Mouse (Mus musculus) olfactory bulb, adult 2 months (tissue): ENCODE data around the gene Pikfyve.

ENCODE experiments used
- CTCF ChIP-seq: fragments of 200-500 bp; IDR thresholded peaks from 2 replicates; pipeline ENCODE4 v1.5.1; 2012; ENCODE audit warnings: low read depth, mild to moderate bottlenecking, low read length, moderate library complexity; ENCODE audit not compliant: insufficient read depth
- POLR2A ChIP-seq: fragments of 200-500 bp; IDR thresholded peaks from 2 replicates; pipeline ENCODE4 v1.6.1; 2012; ENCODE audit warnings: mild to moderate bottlenecking, low read depth, low read length, moderate library complexity; ENCODE audit not compliant: insufficient read depth

GRCm38 (mm10) chr1:65154814-65155213 lies 31.7 kb upstream of the Pikfyve start:
- TF ChIP-seq POLR2A (no peak), CTCF (no peak)
